Mouse (Mus musculus) CH12F3 (cell line): ENCODE results near the gene Cfdp1.
"Not testable (repeated sequence)": the region's sequence is repeated elsewhere in the genome, so short reads cannot be mapped to it uniquely, and the experiment has no call there.

Experiments used
- in situ Hi-C: fragments of 300-500 bp; cut with MboI; formaldehyde crosslinking; loops from 2 replicates; pipeline ENCODE4 v1.14.3; 2020; ENCODE audit warnings: low sequenced_read_pairs

Gene Cfdp1

DNA sequence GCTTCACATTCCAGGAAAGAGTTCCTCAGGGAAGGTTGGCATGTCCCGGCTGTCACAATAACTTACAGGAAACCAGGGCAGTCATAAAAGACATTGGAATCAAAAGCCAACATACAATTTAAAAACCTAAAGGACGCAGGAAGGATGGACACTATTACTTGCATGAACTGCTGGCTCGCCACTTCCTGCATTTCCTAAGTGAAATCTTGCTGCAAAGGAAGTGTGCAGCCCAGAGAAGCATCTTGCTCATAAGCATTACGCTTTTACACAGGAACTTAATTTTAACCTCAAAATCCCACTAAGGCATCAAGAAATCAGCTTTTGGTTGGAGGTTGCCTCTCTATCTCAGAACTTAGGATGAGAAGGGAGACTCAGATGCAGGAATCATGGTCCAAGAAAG, 9.2 kb upstream of the Cfdp1 start:
- in situ Hi-C loops, result no loop called here

DNA sequence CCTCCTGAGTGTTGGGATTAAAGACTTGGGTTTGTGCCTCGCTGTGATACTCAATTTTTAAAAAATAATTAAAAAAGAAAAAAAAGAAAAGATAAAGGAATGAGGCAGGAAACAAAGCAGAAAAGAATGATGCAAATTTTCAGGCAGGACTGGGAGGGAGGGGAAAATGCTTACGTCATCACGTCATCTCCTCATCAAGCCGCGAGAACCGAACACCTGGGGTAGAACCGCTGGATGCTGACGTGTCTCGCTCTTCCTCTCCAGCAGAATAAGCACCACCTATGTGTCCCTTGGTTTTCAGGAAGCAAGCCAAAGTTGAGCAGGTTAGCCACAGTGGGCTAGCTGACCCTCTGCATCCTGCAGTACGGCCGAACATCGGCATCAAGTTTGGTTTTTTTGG, 1.9 kb upstream of the Cfdp1 start:
- in situ Hi-C loops, result no loop called here

DNA sequence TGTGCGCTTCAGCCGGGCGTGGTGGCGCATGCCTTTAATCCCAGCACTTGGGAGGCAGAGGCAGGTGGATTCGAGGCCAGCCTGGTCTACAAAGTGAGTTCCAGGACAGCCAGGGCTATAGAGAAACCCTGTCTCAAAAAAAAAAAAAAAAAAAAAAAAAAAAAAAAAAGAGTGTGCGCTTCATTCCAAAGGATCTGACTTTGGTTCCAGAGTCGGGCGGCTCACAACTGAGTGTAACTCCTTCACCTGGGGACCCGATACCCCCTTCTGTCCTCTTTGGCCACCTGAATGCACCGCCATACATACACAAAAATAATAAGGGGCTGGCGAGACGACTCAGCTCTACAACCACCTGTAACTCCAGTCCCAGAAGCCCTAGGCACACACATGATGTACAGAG, 872 bp downstream of the Cfdp1 start:
- in situ Hi-C loops, result not testable (repeated sequence)

DNA sequence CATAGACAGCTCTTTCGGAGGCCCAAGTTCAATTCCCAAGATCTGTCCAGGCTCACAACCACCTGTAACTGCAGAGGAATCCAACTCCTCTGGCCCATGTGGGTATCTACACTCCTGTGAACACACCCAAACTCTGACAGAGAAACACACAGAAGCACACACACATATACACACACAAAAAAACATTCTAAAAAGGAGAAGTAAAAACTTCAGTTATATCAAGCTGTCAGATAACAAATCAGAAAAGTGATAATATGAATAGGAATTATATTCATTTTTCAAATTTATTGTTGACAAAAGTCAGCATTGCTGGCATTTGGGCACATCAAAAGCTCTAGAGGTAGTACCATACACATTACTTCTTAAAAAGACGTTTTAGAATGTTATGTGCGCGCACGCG, 7.3 kb downstream of the Cfdp1 start:
- in situ Hi-C loops, result no loop called here

DNA sequence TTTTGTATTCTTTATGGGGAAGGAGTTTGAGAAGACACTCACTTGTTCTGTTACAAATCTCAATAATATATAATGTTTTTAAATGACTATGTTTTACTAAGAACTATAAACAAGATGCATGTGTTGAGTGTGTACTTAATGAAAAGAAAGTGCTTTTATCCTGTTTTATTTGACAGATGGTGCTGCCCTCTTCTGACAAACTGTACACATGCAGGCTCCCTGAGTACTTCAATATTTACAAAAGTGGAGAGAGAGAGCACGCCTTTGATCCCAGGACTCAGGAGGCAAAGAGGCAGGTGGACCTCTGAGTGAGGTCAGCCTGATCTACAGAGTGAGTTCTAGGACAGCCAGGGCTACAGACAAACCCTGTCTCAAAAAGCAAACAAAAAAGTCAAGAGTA, 18.6 kb downstream of the Cfdp1 start:
- in situ Hi-C loops, result no loop called here

DNA sequence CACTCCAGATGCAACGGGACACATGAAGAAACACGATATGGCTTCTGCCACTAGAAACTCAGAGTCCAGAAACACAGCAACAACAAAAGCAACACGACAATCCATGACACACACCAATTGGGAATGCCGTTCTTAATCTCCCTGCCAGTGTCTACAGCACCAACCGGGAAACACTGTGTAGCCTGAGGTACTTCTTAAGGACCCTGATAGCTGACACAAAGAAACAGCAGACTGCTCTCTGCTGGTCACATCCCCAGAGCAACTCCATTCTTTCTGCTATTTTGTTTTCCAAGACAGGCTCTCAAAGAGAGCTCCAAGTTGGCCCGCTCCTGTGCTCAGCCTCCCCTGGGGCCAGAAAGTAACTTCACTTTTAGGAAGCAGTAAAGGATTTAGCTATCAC, 20.1 kb downstream of the Cfdp1 start:
- in situ Hi-C loops, result no loop called here

DNA sequence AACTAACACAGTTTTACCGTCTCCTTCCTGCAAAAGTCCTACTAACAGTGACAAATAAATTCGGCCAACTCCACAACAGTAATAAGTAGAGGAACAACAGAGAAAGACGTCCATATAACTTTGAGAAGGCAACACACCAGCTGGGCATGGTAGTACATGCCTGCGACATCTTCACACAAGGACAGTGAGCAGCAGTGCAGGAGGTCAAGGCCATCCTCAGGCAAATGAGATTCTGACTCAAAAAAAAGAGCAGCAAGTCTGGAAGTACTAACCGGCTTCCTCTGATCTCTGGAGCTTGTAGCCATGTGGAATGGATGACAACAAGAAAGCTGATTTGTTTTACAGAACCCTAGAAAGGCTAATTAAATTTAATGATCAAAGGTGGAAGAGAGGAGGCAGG, 21.1 kb downstream of the Cfdp1 start:
- in situ Hi-C loops, result no loop called here

DNA sequence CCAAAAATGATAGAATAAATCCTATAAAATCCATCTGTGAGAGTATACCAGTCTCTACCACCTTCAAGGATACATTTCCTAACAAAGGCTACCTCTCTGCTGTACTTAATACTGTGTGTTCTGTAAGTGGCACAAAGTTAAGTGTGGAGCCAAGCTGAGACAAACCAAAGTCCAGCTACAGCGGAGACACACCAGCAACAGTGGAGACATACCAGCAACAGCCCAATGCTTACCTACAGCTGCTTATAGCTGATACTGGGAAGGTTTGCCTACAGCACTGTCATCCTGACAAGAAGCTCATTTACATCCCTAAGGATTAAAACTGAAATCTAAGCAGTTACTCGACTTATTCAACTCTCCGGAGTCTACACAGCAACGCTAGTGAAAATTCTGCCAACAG, 22.1 kb downstream of the Cfdp1 start:
- in situ Hi-C loops, result no loop called here

DNA sequence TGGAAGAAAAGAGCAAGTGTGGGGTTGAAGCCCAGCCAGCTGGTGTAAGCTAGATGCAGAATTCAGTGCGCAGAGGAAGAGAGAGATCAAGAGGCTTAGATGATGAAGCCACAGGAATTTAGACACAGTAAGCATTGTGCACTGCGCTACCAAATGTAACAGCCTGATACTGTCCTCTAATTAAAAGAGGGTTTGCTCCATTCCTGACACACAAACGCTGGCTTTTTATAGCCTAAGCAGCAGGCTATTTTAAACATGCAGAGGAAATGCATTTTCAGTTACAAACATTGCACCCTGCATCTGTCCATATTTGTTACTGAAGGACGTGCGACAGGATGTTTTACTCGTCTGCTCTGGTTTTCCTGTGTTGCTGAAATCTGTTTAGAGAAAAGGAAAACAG, 25.5 kb downstream of the Cfdp1 start:
- in situ Hi-C loops, result no loop called here

DNA sequence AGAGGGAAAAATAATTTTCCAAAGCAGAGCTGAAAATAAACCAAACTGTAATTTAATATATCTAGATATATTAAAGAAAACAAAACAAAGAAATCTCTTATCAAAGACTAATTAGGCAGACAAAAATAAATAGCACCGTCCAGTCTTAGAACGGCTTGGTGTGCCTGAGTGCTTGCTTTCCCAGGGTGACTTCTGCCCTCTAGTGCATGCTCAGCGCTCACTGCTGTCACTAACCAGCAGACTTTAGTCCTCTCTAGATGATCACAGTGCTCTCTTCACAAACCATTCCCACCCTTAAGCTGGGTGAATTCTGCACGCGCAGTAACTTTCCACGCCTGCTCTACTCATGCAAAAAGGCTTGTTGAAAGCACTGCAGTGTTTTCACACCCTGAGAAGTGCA, 28.9 kb downstream of the Cfdp1 start:
- in situ Hi-C loops, result no loop called here

DNA sequence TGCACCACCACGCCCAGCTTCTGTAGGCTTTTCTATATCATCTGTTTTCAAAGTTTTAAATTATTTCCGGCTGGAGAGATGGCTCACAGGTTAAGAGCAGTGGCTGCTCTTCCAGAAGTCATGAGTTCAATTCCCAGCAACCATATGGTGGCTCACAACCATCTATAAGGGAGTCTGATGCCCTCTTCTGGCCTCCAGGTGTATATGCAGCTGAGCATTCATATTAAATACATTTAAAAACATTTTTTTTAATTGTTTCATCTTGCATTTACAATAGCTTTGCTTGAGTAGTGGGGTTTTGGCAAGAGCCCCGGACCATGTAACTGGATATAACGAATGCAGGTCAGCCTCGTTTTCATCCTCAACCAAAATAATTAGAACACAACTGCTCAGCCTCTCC, 29.8 kb downstream of the Cfdp1 start:
- in situ Hi-C loops, result no loop called here

DNA sequence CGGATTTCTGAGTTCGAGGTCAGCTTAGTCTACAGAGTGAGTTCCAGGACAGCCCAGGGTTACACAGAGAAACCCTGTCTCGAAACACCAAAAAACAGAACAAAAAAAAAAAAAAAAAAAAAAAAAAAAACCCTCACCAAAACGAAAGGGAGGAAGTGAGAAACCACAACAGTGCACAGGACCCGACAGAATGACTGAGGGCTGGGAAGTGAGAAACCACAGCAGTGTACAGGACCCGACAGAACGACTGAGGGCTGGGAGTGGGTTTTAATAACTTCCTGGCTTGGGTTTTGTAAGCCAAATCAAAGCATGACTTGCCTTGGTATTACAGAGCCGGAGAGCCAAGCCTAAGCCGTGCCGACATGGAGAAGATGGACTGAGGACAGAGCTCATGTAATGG, 32.9 kb downstream of the Cfdp1 start:
- in situ Hi-C loops, result no loop called here

DNA sequence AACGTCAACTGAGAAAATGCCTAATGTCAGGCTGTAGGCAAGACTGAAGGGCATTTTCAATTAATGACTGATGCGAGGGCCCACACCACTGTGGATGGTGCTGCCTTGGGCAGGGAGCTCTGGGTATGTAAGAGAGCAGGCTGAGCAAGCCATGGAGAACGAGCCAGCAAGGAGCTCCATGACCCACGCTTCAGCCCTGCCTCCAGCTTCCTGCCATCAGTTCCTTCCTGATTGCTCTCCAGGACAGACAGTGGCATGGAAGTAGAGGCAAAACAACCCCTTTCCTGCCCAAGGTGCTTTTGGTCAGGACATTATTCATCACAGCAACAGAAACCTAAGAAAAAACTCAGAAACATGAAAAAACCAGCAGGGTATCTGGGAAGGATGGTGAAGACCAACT, 33.4 kb downstream of the Cfdp1 start:
- in situ Hi-C loops, result no loop called here

DNA sequence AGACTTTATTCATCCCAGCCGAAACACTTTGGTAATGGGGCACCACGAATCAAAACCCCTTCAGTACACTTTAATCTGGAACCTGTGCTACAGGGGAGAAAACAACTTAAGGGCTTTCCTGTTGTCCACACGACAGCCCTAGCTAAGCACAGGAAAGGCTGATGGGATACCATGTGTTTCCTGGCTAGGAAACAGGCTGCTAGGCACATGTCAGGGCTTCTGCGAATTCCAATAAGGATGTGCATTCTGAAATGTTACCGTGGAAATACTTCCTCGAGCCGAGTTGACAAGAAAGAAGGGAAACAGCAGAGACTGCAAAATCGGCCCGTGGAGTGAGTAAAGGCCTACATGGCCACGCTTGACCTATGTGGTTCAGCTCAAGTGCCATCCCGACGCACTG, 34.1 kb downstream of the Cfdp1 start:
- in situ Hi-C loops, result no loop called here

DNA sequence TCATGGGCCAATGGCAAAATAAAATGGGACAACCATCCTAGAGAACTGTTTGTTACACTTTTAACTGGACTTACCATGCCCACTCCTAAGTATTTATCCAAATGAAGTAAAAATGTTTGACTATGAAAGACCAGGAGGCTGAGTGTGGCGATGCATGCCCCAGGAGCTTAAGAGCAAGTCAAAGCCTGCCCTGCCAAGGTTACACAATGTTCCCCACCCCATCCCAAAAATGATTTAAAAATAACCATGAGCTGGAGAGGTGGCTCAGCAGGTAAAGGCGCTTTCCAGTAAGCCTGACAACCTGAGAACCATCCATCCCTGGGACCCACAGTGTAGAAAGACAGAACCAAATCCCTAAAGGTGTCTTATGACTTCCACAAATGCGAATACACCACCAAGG, 35.5 kb downstream of the Cfdp1 start:
- in situ Hi-C loops, result no loop called here

DNA sequence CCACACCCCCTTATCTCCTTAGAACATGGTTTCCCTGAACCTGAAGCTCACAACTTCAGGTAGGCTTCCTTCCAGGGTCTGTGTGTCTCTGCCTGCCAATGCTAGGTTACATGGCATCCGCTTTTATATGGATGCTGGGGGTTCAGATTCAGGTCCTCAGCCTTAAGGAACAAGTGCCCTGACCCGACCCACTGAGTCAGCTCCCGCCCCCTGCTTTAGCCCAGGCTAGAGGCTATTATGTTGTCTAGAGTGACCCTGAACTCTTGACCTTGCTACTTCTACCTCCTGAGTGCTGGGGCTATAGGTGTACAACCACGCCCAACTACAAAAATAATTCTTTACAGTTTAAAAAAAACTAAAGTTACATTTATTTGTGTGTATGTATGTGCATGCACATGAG, 39.0 kb downstream of the Cfdp1 start:
- in situ Hi-C loops, result no loop called here

DNA sequence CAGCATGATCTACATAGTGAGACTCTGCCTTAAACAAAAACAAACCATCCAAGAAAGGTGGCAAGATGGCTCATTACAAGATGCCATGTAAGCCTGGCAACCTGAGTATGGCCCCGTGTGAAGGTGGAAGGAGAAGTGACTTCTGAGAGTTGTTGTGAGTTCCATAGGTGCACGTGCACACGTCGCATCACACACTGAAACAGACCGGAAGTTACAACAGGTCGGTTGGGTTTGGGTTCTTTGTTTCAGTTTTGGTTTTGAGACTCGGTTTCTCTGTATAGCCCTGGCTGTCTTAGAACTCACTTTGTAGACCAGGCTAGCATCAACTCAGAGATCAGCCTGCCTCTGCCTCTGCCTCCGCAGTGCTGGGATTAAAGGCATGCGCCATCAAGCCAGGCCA, 40.3 kb downstream of the Cfdp1 start:
- in situ Hi-C loops, result no loop called here

DNA sequence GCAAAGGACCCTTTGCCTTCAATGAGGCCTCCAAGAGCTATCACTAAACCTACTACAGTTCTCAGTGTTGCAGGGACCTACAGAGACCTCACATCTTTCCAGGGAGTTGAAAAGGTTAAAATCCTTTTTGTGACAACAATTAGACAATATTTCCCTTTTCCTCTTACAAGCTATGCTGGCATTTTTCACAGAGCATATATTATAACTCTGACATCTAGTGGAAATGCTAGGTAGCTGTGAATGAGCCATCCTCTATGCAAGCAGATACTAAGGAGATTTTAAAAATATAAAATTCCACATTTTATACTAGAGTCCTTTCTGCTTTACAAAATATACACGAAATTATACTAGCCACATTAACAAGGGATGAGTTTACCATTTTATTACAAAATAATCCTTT, 41.3 kb downstream of the Cfdp1 start:
- in situ Hi-C loops, result no loop called here

DNA sequence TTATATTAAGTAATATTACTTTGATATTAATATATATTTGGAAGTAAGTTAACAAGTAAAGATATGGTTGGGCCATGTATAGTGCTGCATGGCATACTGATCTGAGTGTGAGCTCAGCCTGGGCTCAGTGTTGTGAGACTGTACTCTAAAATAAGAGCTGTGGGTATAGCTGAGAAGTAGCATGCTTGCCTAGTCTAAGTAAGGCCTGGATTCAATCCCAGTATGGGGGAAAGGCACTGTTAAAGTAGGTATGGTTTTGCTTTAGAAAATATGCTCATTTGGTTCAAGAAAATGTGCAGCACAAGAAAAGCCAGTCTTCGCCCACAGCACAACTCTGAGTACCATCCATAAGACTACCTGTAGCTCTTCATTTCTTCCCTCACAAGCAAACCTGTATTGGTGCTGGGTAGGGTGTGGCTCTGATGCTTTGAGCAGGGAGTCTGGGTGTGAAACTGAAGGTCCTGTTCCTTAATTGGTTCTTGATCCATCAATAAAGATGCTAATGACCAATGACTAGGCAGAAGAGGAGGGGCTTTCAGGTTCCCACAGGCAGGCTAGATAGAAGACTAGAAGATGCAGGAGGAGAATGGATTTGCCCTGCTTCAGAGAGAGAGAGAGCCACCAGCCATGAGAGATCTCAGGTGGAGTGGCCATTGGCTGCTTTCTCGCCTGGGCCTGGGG, 43.3 kb downstream of the Cfdp1 start:
- in situ Hi-C loops, result no loop called here

DNA sequence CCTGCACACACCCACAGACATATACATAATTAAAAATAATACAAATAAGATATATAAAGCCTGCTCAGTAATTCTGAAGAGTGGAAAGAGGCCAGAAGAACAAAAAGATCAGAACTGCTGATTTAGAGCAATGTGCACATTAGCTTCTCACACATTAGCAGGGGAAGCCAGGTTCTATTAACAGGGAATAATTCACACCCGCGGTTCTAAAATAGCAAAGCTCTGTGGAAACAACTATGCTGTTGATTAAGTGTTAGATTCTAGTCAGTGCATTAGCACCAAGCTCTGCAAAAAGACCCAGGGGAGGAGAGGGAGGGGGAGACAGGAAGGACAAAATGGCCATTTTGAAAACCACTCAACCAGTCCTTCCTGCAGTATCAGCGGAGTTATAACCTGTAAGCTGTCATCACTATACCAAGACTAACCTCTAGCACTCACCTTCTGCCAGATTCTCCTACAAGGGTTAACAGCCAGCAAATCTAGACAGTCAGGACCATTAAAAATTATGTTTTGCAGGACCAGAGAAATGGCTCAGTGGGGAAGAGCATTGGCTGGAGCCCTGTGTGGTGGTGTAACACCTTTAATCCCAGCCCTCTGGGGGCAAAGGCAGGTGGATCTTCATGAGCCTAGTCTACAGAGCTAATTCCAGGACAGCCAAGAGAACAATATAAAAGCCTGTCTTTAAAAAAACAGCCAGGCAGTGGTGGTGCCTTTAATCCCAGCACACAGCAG, 45.0 kb downstream of the Cfdp1 start:
- in situ Hi-C loops, result no loop called here

DNA sequence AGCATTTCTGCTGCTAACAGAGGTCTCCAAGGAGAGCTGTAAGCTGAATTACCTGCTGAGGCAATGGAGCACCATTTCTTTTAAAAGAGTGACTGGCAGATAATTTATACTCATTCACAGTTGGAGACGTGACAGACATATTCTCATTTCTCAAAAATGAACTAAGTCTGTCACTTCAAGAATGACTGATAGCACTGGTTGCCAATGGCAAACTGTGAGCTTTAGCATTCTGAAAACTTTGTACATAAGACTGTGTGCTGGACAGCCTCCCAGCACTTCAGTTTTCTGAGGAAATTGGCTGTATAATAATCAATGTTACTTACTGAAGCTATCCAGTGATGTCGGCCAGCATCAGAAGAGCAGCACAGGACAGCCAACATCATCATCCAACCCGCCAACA, 46.1 kb downstream of the Cfdp1 start:
- in situ Hi-C loops, result no loop called here

DNA sequence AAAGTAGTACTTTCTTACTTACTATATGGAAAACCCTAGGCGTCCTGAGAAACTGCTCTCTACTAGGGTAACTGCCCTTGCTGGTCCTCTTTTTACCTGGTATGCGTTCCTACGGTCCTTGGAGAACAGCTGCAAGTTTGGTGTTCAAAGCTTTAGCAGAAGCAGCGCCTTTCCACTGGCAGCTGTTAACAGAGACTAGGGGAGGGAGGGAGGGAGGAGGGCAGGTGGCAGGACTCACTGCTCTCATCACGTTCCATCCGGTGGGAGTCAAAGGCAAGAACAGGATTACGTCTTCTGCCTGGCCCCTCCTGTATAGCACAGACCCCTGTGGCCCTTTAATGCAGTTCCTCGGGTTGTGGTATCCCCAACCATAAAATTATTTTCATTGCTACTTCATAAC, 50.7 kb downstream of the Cfdp1 start:
- in situ Hi-C loops, result no loop called here

DNA sequence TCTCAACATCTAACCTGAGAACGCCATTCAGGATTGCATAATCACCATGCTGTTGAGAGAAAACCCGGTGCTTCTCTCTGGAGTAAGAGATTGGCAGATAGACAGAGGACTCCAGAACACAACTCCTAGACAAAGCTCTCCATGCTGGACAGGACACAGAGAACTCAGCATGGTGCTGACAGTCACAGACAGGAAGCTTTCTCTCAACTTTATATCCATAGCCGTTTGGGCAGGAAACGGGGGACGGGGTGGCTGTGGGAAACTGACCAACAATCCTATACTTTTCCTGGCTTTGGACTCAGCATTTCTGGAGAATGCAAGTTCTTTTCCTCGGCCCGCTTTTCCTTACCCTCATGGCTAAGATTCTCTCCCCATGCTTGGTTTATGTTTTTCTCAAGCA, 51.8 kb downstream of the Cfdp1 start:
- in situ Hi-C loops, result no loop called here
